Mouse (Mus musculus): ENCODE measurements around the gene Trip6. TPM values are rescaled to one million over a fixed set of nuclear protein-coding genes. Genes with fewer than 3 reads are reported as not detected.
A peak's percentile ranks its signal among the peaks of the same experiment; 100 is the strongest.

Trip6 gene
- total and polyA plus RNA-seq, 3 experiments: 0.86 to 3.9 (median 1.8) TPM

GRCm38 (mm10) chr5:137293282-137293681 lies 20.9 kb downstream of the Trip6 start (continued):
- TF ChIP-seq GABPA (IDR thresholded peaks at IDR 0.05; ENCODE audit: insufficient replicate concordance, low read depth, low read length) (no peak), ZC3H11A (IDR thresholded peaks at IDR 0.05; ENCODE audit: low read depth, low read length) (no peak), CTCF (conservative IDR thresholded peaks at IDR 0.05 in 1 of 2, IDR thresholded peaks at IDR 0.05 in 1 of 2; ENCODE audit: low read depth in 2 of 2, low read length in 2 of 2) (no peak), PAX5 (IDR thresholded peaks at IDR 0.05; ENCODE audit: low read length) (no peak), ETS1 (conservative IDR thresholded peaks at IDR 0.05; ENCODE audit: low read depth, low read length) (no peak)

- DNase-seq (ENCODE audit: extremely low read depth): no peak
- H3K9ac ChIP-seq (ENCODE audit: insufficient read depth, low read depth): no peak overlapping the region
- in situ Hi-C loops (cut with MboI; ENCODE audit: low pct_ligation_motif_present, low pct_unique_long_range_greater_than_20kb, low sequenced_read_pairs): no loop called here
- no peak overlapping the region for H3K4me3 ChIP-seq (replicated peaks in 1 of 3; ENCODE audit: low read depth in 2 of 3, low read length in 2 of 3, poor library complexity in 1 of 3)
- dilution Hi-C loops (cut with MboI; ENCODE audit: extremely low pct_ligation_motif_present, extremely low pct_unique_long_range_greater_than_20kb, low sequenced_read_pairs): no loop called here
- peaks cover 33% of the 10 kb centered on the region for H3K27me3 ChIP-seq (replicated peaks)
- no peak for TF ChIP-seq GABPA (IDR thresholded peaks at IDR 0.05; ENCODE audit: insufficient replicate concordance, low read depth, low read length)
- no peak for TF ChIP-seq ZC3H11A (IDR thresholded peaks at IDR 0.05; ENCODE audit: low read depth, low read length)
- no peak for TF ChIP-seq JUND (conservative IDR thresholded peaks at IDR 0.05; ENCODE audit: low read depth, low read length)
- no peak for TF ChIP-seq CHD1 (IDR thresholded peaks at IDR 0.05; ENCODE audit: low read depth, low read length)
- TF ChIP-seq CTCF (conservative IDR thresholded peaks at IDR 0.05 in 1 of 2, IDR thresholded peaks at IDR 0.05 in 1 of 2; ENCODE audit: low read depth in 2 of 2, low read length in 2 of 2): no peak
- TF ChIP-seq MAZ (IDR thresholded peaks at IDR 0.05; ENCODE audit: low read depth, low read length): no peak
- TF ChIP-seq TCF12 (IDR thresholded peaks at IDR 0.05; ENCODE audit: low read depth, low read length): no peak
- TF ChIP-seq ETS1 (conservative IDR thresholded peaks at IDR 0.05; ENCODE audit: low read depth, low read length): no peak
- no peak for TF ChIP-seq MAX (IDR thresholded peaks at IDR 0.05; ENCODE audit: low read length)
- no peak for TF ChIP-seq POLR2A (IDR thresholded peaks at IDR 0.05; ENCODE audit: low read depth, low read length)
- TF ChIP-seq JUN (IDR thresholded peaks at IDR 0.05; ENCODE audit: insufficient read depth, low read depth, low read length): no peak
- TF ChIP-seq SIN3A (IDR thresholded peaks at IDR 0.05; ENCODE audit: low read length): no peak
- TF ChIP-seq SMC3 (IDR thresholded peaks at IDR 0.05; ENCODE audit: low read depth, low read length): no peak
- no peak for TF ChIP-seq BHLHE40 (IDR thresholded peaks at IDR 0.05; ENCODE audit: low read depth, low read length)
- TF ChIP-seq TBP (conservative IDR thresholded peaks at IDR 0.05; ENCODE audit: low read depth, low read length): no peak
- no peak for TF ChIP-seq IRF4 (IDR thresholded peaks at IDR 0.05; ENCODE audit: low read depth, low read length)
- H3K36me3 ChIP-seq (replicated peaks in 1 of 2; ENCODE audit: control insufficient read depth in 1 of 2, insufficient read depth in 1 of 2, low read length in 1 of 2): peaks cover 16 to 18% of the 10 kb centered on the region in 2 experiments
- H3K79me2 ChIP-seq (replicated peaks; ENCODE audit: control insufficient read depth, extremely low read depth, insufficient read depth, poor library complexity, severe bottlenecking): no peaks in the 10 kb centered on the region
- H3K4me2 ChIP-seq (ENCODE audit: insufficient read depth, low read depth, poor library complexity, severe bottlenecking): no peak overlapping the region
- H3K9me3 ChIP-seq (replicated peaks; ENCODE audit: low read length): no peaks in the 10 kb centered on the region
- no peak overlapping the region for H3K27ac ChIP-seq (ENCODE audit: insufficient read depth, low read depth)
- H3K4me1 ChIP-seq (ENCODE audit: control insufficient read depth in 1 of 2, insufficient read depth in 2 of 2): peaks cover 17 to 53% of the 10 kb centered on the region in 2 experiments; a peak in 3 of 4 replicates
Observed at GRCm38 (mm10) chr5:137291381-137291926, 22.8 kb downstream of the Trip6 start.

GRCm38 (mm10) chr5:137290677-137291076 lies 23.5 kb downstream of the Trip6 start:
- in situ Hi-C loops (cut with MboI; ENCODE audit: low pct_ligation_motif_present, low pct_unique_long_range_greater_than_20kb, low sequenced_read_pairs) (no loop called here), dilution Hi-C loops (cut with MboI; ENCODE audit: extremely low pct_ligation_motif_present, extremely low pct_unique_long_range_greater_than_20kb, low sequenced_read_pairs) (no loop called here)
- no peak overlapping the region for H3K9ac ChIP-seq (ENCODE audit: insufficient read depth, low read depth)
- no peaks in the 10 kb centered on the region for H3K9me3 ChIP-seq (replicated peaks; ENCODE audit: low read length)
- peaks cover 14 to 57% of the 10 kb centered on the region in 2 experiments; a peak in 3 of 4 replicates for H3K4me1 ChIP-seq (ENCODE audit: control insufficient read depth in 1 of 2, insufficient read depth in 2 of 2)
- H3K27me3 ChIP-seq (replicated peaks): peaks cover 33% of the 10 kb centered on the region
- peak overlapping the region; percentile 11; the same call in 1 of the 2 replicates for H3K4me2 ChIP-seq (ENCODE audit: insufficient read depth, low read depth, poor library complexity, severe bottlenecking)
- H3K4me3 ChIP-seq (replicated peaks in 1 of 3; ENCODE audit: low read depth in 2 of 3, low read length in 2 of 3, poor library complexity in 1 of 3): no peak overlapping the region
- no peak overlapping the region for H3K27ac ChIP-seq (ENCODE audit: insufficient read depth, low read depth)
- no peaks in the 10 kb centered on the region for H3K79me2 ChIP-seq (replicated peaks; ENCODE audit: control insufficient read depth, extremely low read depth, insufficient read depth, poor library complexity, severe bottlenecking)
- DNase-seq (ENCODE audit: extremely low read depth): no peak
- TF ChIP-seq MEF2A (IDR thresholded peaks at IDR 0.05; ENCODE audit: borderline replicate concordance, low read depth, low read length) (no peak), ZC3H11A (IDR thresholded peaks at IDR 0.05; ENCODE audit: low read depth, low read length) (no peak), BHLHE40 (IDR thresholded peaks at IDR 0.05; ENCODE audit: low read depth, low read length) (no peak), TCF12 (IDR thresholded peaks at IDR 0.05; ENCODE audit: low read depth, low read length) (0 out of 2 replicates have a peak, but pooled peaks have one; percentile 37), SMC3 (IDR thresholded peaks at IDR 0.05; ENCODE audit: low read depth, low read length) (peak; percentile 71), UBTF (IDR thresholded peaks at IDR 0.05; ENCODE audit: low read depth, low read length) (no peak), CHD1 (IDR thresholded peaks at IDR 0.05; ENCODE audit: low read depth, low read length) (no peak), RAD21 (IDR thresholded peaks at IDR 0.05; ENCODE audit: low read depth, low read length) (peak; percentile 53), POLR2A (IDR thresholded peaks at IDR 0.05; ENCODE audit: low read depth, low read length) (no peak), USF1 (IDR thresholded peaks at IDR 0.05; ENCODE audit: low read depth, low read length) (no peak), EP300 (IDR thresholded peaks at IDR 0.05; ENCODE audit: low read length) (no peak), PAX5 (IDR thresholded peaks at IDR 0.05; ENCODE audit: low read length) (no peak), CTCF (conservative IDR thresholded peaks at IDR 0.05 in 1 of 2, IDR thresholded peaks at IDR 0.05 in 1 of 2; ENCODE audit: low read depth in 2 of 2, low read length in 2 of 2) (peak in 1 of 2 experiments; percentile 71; a peak in 2 of 4 replicates), HCFC1 (IDR thresholded peaks at IDR 0.05; ENCODE audit: low read depth, low read length) (no peak), RCOR1 (conservative IDR thresholded peaks at IDR 0.05; ENCODE audit: low read depth, low read length) (no peak), GABPA (IDR thresholded peaks at IDR 0.05; ENCODE audit: insufficient replicate concordance, low read depth, low read length) (no peak), JUN (IDR thresholded peaks at IDR 0.05; ENCODE audit: insufficient read depth, low read depth, low read length) (no peak), NRF1 (IDR thresholded peaks at IDR 0.05; ENCODE audit: low read depth, low read length) (0 out of 2 replicates have a peak, but pooled peaks have one; percentile 13), TBP (conservative IDR thresholded peaks at IDR 0.05; ENCODE audit: low read depth, low read length) (no peak), ZNF384 (IDR thresholded peaks at IDR 0.05; ENCODE audit: low read depth, low read length) (no peak)
- peaks cover 9 to 11% of the 10 kb centered on the region in 2 experiments for H3K36me3 ChIP-seq (replicated peaks in 1 of 2; ENCODE audit: control insufficient read depth in 1 of 2, insufficient read depth in 1 of 2, low read length in 1 of 2)
